Mouse (Mus musculus): Measurements from ENCODE around the gene Alkbh6. TPM values are rescaled to one million over a fixed set of nuclear protein-coding genes. Genes with fewer than 3 reads are reported as not detected.

Alkbh6 gene
- polyA plus RNA-seq, 1 experiment from 2014 or later = 88.6 TPM

GRCm38 (mm10) chr7:30321539-30322284, 13.2 kb downstream of the Alkbh6 start, which contains the start of gene E130208F15Rik:
Gene E130208F15Rik (plus strand): TSS chr7:30321740.
- H3K27ac ChIP-seq = peak within 1 kb of the TSS; percentile 83
- H3K36me3 ChIP-seq = peaks cover 10% of the 10 kb centered on the region; the same call in 1 of the 2 replicates
- ATAC-seq (ENCODE audit: insufficient number of reproducible peaks, insufficient read depth, low FRiP score, low TSS enrichment) = peak; percentile 36; the same call in 1 of the 2 replicates
- H3K27me3 ChIP-seq = no peaks in the 10 kb centered on the region
- under 1% methylated on average over 63 of the region's 63 CpGs for WGBS
- peak within 1 kb of the TSS; percentile 63 for H3K4me2 ChIP-seq (replicated peaks)
- H3K4me3 ChIP-seq = peak within 1 kb of the TSS; percentile 67
- peak within 1 kb of the TSS; percentile 76 for H3K9ac ChIP-seq
- no peaks in the 10 kb centered on the region for H3K9me3 ChIP-seq
- H3K4me1 ChIP-seq = peaks cover 8% of the 10 kb centered on the region

- no peaks in the 10 kb centered on the region for H3K27me3 ChIP-seq
- H3K4me1 ChIP-seq = peaks cover 8% of the 10 kb centered on the region
- peak overlapping the region; percentile 83 for H3K27ac ChIP-seq
- peak overlapping the region; percentile 67 for H3K4me3 ChIP-seq
- under 1% methylated on average over 20 of the region's 20 CpGs for WGBS
- ATAC-seq (ENCODE audit: insufficient number of reproducible peaks, insufficient read depth, low FRiP score, low TSS enrichment) = peak; percentile 97
- no peaks in the 10 kb centered on the region for H3K9me3 ChIP-seq
- peaks cover 10% of the 10 kb centered on the region; the same call in 1 of the 2 replicates for H3K36me3 ChIP-seq
- peak overlapping the region; percentile 63 for H3K4me2 ChIP-seq (replicated peaks)
- H3K9ac ChIP-seq = peak overlapping the region; percentile 76
Measured at GRCm38 (mm10) chr7:30322285-30322667, 13.8 kb downstream of the Alkbh6 start.

- 29% methylated on average over 6 of the region's 6 CpGs for WGBS
- peak overlapping the region; percentile 39; the same call in 1 of the 2 replicates for H3K9ac ChIP-seq
- H3K4me1 ChIP-seq = peaks cover 8% of the 10 kb centered on the region
- peaks cover 10% of the 10 kb centered on the region; the same call in 1 of the 2 replicates for H3K36me3 ChIP-seq
- peak overlapping the region; percentile 67 for H3K4me3 ChIP-seq
- peak overlapping the region; percentile 63 for H3K4me2 ChIP-seq (replicated peaks)
- no peak for ATAC-seq (ENCODE audit: insufficient number of reproducible peaks, insufficient read depth, low FRiP score, low TSS enrichment)
- no peaks in the 10 kb centered on the region for H3K9me3 ChIP-seq
- no peaks in the 10 kb centered on the region for H3K27me3 ChIP-seq
- 0 out of 2 replicates have a peak overlapping the region, but pooled peaks have one; percentile 47 for H3K27ac ChIP-seq
Measured at GRCm38 (mm10) chr7:30322865-30323264, 14.3 kb downstream of the Alkbh6 start.

GRCm38 (mm10) chr7:30323795-30324194, 15.3 kb downstream of the Alkbh6 start, which contains the start of gene Sdhaf1:
Gene Sdhaf1 (minus strand): TSS chr7:30323895.
- H3K4me1 ChIP-seq = peaks cover 8% of the 10 kb centered on the region
- no peak for ATAC-seq (ENCODE audit: insufficient number of reproducible peaks, insufficient read depth, low FRiP score, low TSS enrichment)
- peak within 1 kb of the TSS; percentile 39; the same call in 1 of the 2 replicates for H3K9ac ChIP-seq
- 75% methylated on average over 3 of the region's 3 CpGs for WGBS
- H3K9me3 ChIP-seq = no peaks in the 10 kb centered on the region
- 0 out of 2 replicates have a peak, but pooled peaks cover 1% of the 10 kb centered on the region for H3K27me3 ChIP-seq
- H3K4me3 ChIP-seq = peak within 1 kb of the TSS; percentile 67
- H3K36me3 ChIP-seq = peaks cover 3% of the 10 kb centered on the region; the same call in 1 of the 2 replicates
- H3K27ac ChIP-seq = no peak within 1 kb of the TSS
- H3K4me2 ChIP-seq (replicated peaks) = peak within 1 kb of the TSS; percentile 63

- no peak for ATAC-seq (ENCODE audit: insufficient number of reproducible peaks, insufficient read depth, low FRiP score, low TSS enrichment)
- Histone ChIP-seq H3K9me3 (no peaks in the 10 kb centered on the region), H3K9ac (no peak overlapping the region), H3K4me1 (peaks cover 8% of the 10 kb centered on the region), H3K36me3 (peaks cover under 1% of the 10 kb centered on the region; the same call in 1 of the 2 replicates), H3K27me3 (0 out of 2 replicates have a peak, but pooled peaks cover 2% of the 10 kb centered on the region), H3K4me3 (no peak overlapping the region), H3K4me2 (replicated peaks) (no peak overlapping the region), H3K27ac (no peak overlapping the region)
- WGBS = 84% methylated on average over 5 of the region's 5 CpGs
Measured at GRCm38 (mm10) chr7:30324300-30324944, 15.9 kb downstream of the Alkbh6 start.

GRCm38 (mm10) chr7:30325364-30325763, 16.8 kb downstream of the Alkbh6 start:
- H3K9me3 ChIP-seq = no peaks in the 10 kb centered on the region
- no peak overlapping the region for H3K9ac ChIP-seq
- no peak overlapping the region for H3K4me2 ChIP-seq (replicated peaks)
- WGBS = 40% methylated on average over 2 of the region's 2 CpGs
- no peaks in the 10 kb centered on the region for H3K36me3 ChIP-seq
- no peak overlapping the region for H3K27ac ChIP-seq
- no peak overlapping the region for H3K4me3 ChIP-seq
- H3K27me3 ChIP-seq = 0 out of 2 replicates have a peak, but pooled peaks cover 2% of the 10 kb centered on the region
- ATAC-seq (ENCODE audit: insufficient number of reproducible peaks, insufficient read depth, low FRiP score, low TSS enrichment) = no peak
- H3K4me1 ChIP-seq = peaks cover 8% of the 10 kb centered on the region

GRCm38 (mm10) chr7:30326427-30326826, 17.9 kb downstream of the Alkbh6 start:
- no peak overlapping the region for H3K27ac ChIP-seq
- ATAC-seq (ENCODE audit: insufficient number of reproducible peaks, insufficient read depth, low FRiP score, low TSS enrichment) = no peak
- no peak overlapping the region for H3K4me2 ChIP-seq (replicated peaks)
- H3K9me3 ChIP-seq = no peaks in the 10 kb centered on the region
- no peaks in the 10 kb centered on the region; the same call in 1 of the 2 replicates for H3K4me1 ChIP-seq
- H3K9ac ChIP-seq = no peak overlapping the region
- 0 out of 2 replicates have a peak, but pooled peaks cover 2% of the 10 kb centered on the region for H3K27me3 ChIP-seq
- H3K36me3 ChIP-seq = no peaks in the 10 kb centered on the region
- no peak overlapping the region for H3K4me3 ChIP-seq

- 63% methylated on average over 15 of the region's 15 CpGs for WGBS
- no peak for ATAC-seq (ENCODE audit: insufficient number of reproducible peaks, insufficient read depth, low FRiP score, low TSS enrichment)
Measured at GRCm38 (mm10) chr7:30327140-30327539, 18.6 kb downstream of the Alkbh6 start.

GRCm38 (mm10) chr7:30328379-30328778, 19.9 kb downstream of the Alkbh6 start:
- WGBS = 51% methylated on average over 10 of the region's 10 CpGs
- H3K9me3 ChIP-seq = no peaks in the 10 kb centered on the region

More at GRCm38 (mm10) chr7:30327140-30327539, 18.6 kb downstream of the Alkbh6 start:
- Histone ChIP-seq H3K27ac (no peak overlapping the region), H3K36me3 (no peaks in the 10 kb centered on the region), H3K27me3 (0 out of 2 replicates have a peak, but pooled peaks cover 2% of the 10 kb centered on the region), H3K4me3 (no peak overlapping the region), H3K9me3 (no peaks in the 10 kb centered on the region), H3K4me2 (replicated peaks) (no peak overlapping the region), H3K9ac (no peak overlapping the region), H3K4me1 (no peaks in the 10 kb centered on the region; the same call in 1 of the 2 replicates)

GRCm38 (mm10) chr7:30331887-30332286, 23.4 kb downstream of the Alkbh6 start:
- Histone ChIP-seq H3K4me3 (no peak overlapping the region), H3K4me1 (no peaks in the 10 kb centered on the region; the same call in 1 of the 2 replicates), H3K27ac (no peak overlapping the region), H3K9ac (no peak overlapping the region), H3K4me2 (replicated peaks) (peak overlapping the region; percentile 24), H3K36me3 (no peaks in the 10 kb centered on the region), H3K9me3 (no peaks in the 10 kb centered on the region), H3K27me3 (peaks cover 26% of the 10 kb centered on the region)
- peak; percentile 76; the same call in 1 of the 2 replicates for ATAC-seq (ENCODE audit: insufficient number of reproducible peaks, insufficient read depth, low FRiP score, low TSS enrichment)
- WGBS = 5% methylated on average over 13 of the region's 13 CpGs

More at GRCm38 (mm10) chr7:30328379-30328778, 19.9 kb downstream of the Alkbh6 start:
- Histone ChIP-seq H3K9ac (no peak overlapping the region), H3K36me3 (no peaks in the 10 kb centered on the region), H3K4me3 (no peak overlapping the region), H3K27me3 (peaks cover 2% of the 10 kb centered on the region; the same call in 1 of the 2 replicates), H3K4me2 (replicated peaks) (no peak overlapping the region), H3K4me1 (no peaks in the 10 kb centered on the region; the same call in 1 of the 2 replicates), H3K27ac (no peak overlapping the region)
- ATAC-seq (ENCODE audit: insufficient number of reproducible peaks, insufficient read depth, low FRiP score, low TSS enrichment) = no peak

GRCm38 (mm10) chr7:30332622-30333259, 24.2 kb downstream of the Alkbh6 start:
- WGBS = 67% methylated on average over 18 of the region's 18 CpGs
- no peak for ATAC-seq (ENCODE audit: insufficient number of reproducible peaks, insufficient read depth, low FRiP score, low TSS enrichment)
- no peaks in the 10 kb centered on the region for H3K36me3 ChIP-seq
- H3K4me2 ChIP-seq (replicated peaks) = no peak overlapping the region
- no peaks in the 10 kb centered on the region; the same call in 1 of the 2 replicates for H3K4me1 ChIP-seq
- H3K9me3 ChIP-seq = no peaks in the 10 kb centered on the region
- H3K9ac ChIP-seq = no peak overlapping the region
- no peak overlapping the region for H3K4me3 ChIP-seq
- H3K27ac ChIP-seq = no peak overlapping the region
- H3K27me3 ChIP-seq = peaks cover 26% of the 10 kb centered on the region
